Mouse (Mus musculus) CD8-positive naive resting alpha-beta T cell, adult 2 months (primary cell): ENCODE measurements around the gene Trim24.
A peak's percentile ranks its signal among the peaks of the same experiment; 100 is the strongest.

Source experiments
- DNase-seq, 2 experiments: peaks; one replicate each; pipeline ENCODE4 v3.0.0; 2022; ENCODE audit warnings: low read depth in 2 of 2, low spot score in 2 of 2

Trim24 gene

GRCm38 (mm10) chr6:37863961-37864730, 6.5 kb upstream of the Trim24 start:
- DNase-seq: no peak

GRCm38 (mm10) chr6:37871137-37871851, 683 bp downstream of the Trim24 start:
- DNase-seq: peak; percentile 49 to 62

GRCm38 (mm10) chr6:37872861-37873260, 2.2 kb downstream of the Trim24 start:
- DNase-seq: peak in 1 of 2 experiments; percentile 3

GRCm38 (mm10) chr6:37873731-37874130, 3.1 kb downstream of the Trim24 start:
- DNase-seq: no peak

- no peak for DNase-seq
Observed at GRCm38 (mm10) chr6:37878206-37878605, 7.6 kb downstream of the Trim24 start.

- DNase-seq: no peak
Observed at GRCm38 (mm10) chr6:37880586-37880985, 10.0 kb downstream of the Trim24 start.

- DNase-seq: no peak
Observed at GRCm38 (mm10) chr6:37893586-37893985, 23.0 kb downstream of the Trim24 start.

- no peak for DNase-seq
Observed at GRCm38 (mm10) chr6:37895646-37896435, 25.2 kb downstream of the Trim24 start.

- no peak for DNase-seq
Observed at GRCm38 (mm10) chr6:37900221-37900620, 29.6 kb downstream of the Trim24 start.

GRCm38 (mm10) chr6:37901791-37902190, 31.2 kb downstream of the Trim24 start:
- no peak for DNase-seq

- no peak for DNase-seq
Observed at GRCm38 (mm10) chr6:37903810-37904209, 33.2 kb downstream of the Trim24 start.

GRCm38 (mm10) chr6:37913525-37913924, 42.9 kb downstream of the Trim24 start:
- no peak for DNase-seq

- no peak for DNase-seq
Observed at GRCm38 (mm10) chr6:37925104-37925503, 54.5 kb downstream of the Trim24 start.

GRCm38 (mm10) chr6:37926751-37927150, 56.1 kb downstream of the Trim24 start:
- no peak for DNase-seq

GRCm38 (mm10) chr6:37936498-37936897, 65.9 kb downstream of the Trim24 start:
- DNase-seq: no peak

GRCm38 (mm10) chr6:37951306-37951705, 80.7 kb downstream of the Trim24 start:
- DNase-seq: no peak

- DNase-seq: no peak
Observed at GRCm38 (mm10) chr6:37967386-37967785, 96.8 kb downstream of the Trim24 start.

- peak; percentile 8 to 23 for DNase-seq
Observed at GRCm38 (mm10) chr6:38007459-38007858, 136.8 kb downstream of the Trim24 start.

GRCm38 (mm10) chr6:38012829-38013228, 142.2 kb downstream of the Trim24 start:
- no peak for DNase-seq
